Mouse (Mus musculus) ES-Bruce4 (cell line): ENCODE measurements at regions not wholly inside any gene's neighbourhood (a gene's known extent, or its start where the extent isn't known, plus 50 kb on each side); places are given as distances from the start of the nearest gene placed in this dataset.

ENCODE experiments used
- CTCF ChIP-seq: IDR thresholded peaks from one replicate; pipeline ENCODE4 v1.8.1; 2011; ENCODE audit warnings: low read depth, low read length
- EP300 ChIP-seq: IDR thresholded peaks from 2 replicates; pipeline ENCODE4 v1.6.1; 2011; ENCODE audit warnings: low read depth, low read length; ENCODE audit not compliant: insufficient read depth
- POLR2A ChIP-seq: IDR thresholded peaks from one replicate; pipeline ENCODE4 v1.8.1; 2011; ENCODE audit warnings: low read length; ENCODE audit not compliant: insufficient read depth

- TF ChIP-seq POLR2A (no peak), CTCF (no peak), EP300 (no peak)
Observed at GRCm38 (mm10) chr9:87504673-87505385, 226.2 kb downstream of the Tbx18 start.
